Mouse (Mus musculus) small intestine, adult 10 weeks (tissue): ENCODE results near the gene Sry. TPM values are rescaled to one million over a fixed set of nuclear protein-coding genes. Genes with fewer than 3 reads are reported as not detected.

ENCODE experiments used
- polyA plus RNA-seq: library from polyadenylated mRNA; stranded (reverse); fragments of 350-450 nt; fragmentation: Illumina TruSeq; extraction: RNeasy Lipid Tissue Mini Kit (QIAGEN cat#74804); gene quantifications from one replicate; pipeline ENCODE4 v1.2.3, GENCODE M21; 2014; ENCODE audit warnings: low replicate concordance

The Sry gene
- not detected for polyA plus RNA-seq

GRCm38 (mm10) chrY:2663558-2663957 is at the start of gene Sry:
TSS of gene Sry (minus strand) at chrY:2663658.

Other genes with a start within 250 kb of the Sry start
- not detected for gene H2al2c, start 64.6 kb downstream of the Sry start, polyA plus RNA-seq
- gene H2al2b, start 57.0 kb upstream of the Sry start, polyA plus RNA-seq = not detected
- gene Gm4064, start 132.5 kb upstream of the Sry start, polyA plus RNA-seq = not detected
- not detected for gene Rbmy, start 167.0 kb upstream of the Sry start, polyA plus RNA-seq
- not detected for gene Gm10256, start 167.0 kb upstream of the Sry start, polyA plus RNA-seq
- not detected for gene Gm10352, start 237.3 kb upstream of the Sry start, polyA plus RNA-seq